In the genomic region with DNA sequence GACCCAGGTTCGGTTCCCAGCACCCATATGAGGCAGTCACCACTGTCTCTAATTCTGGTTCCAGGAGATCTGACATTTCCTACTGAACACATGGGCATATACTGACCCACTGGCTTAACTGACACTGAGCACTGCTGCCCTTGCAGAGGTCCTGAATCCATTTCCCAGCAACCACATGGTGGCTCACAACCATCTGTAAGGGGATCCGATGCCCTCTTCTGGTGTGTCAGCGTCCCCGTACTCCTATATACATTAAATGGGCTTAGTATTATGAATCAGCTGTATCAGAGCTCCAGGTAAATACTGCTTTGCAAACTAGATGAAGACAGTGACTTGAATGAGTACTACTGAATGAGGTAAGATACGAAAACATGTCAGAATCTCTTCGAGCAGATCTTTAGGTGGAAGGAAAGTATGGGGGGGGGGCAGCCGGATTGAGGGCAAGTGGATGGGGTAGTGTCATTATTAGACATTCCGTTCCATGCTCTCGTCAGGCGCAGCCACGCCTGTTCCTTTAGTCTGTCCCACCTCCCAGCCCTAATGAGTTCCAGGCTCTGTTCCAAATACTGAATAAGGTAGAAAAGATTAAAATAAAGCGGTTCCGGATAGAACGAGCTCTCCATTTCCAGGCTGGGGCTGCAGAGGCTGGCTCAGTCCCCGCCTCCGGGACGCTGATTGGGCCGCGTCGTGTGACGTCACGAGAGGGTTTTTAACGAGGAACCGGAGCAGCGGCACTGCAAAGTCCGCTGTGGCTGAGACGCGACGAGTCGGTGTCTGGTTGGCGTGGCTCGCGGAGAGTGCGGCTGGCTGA, we compare ENCODE assay signal across 8 mouse cellular contexts. TPM values are rescaled to one million over a fixed set of nuclear protein-coding genes. Genes with fewer than 3 reads are reported as not detected.
DNase-seq lines count a peak whose midpoint lies in the region; ATAC-seq lines count a peak whose summit lies in the region.

Gene Arl4d, plus strand, starts transcription at position 717 of the 811 bp plus-strand sequence.

- H3K9me3 ChIP-seq in hindbrain, embryonic 16.5 days (ENCODE audit: control insufficient read depth, low read length) = no peaks in the 10 kb centered on the region

- H3K79me2 ChIP-seq in macrophage (ENCODE audit: inconsistent target) = no peaks in the 10 kb centered on the region

- peak within 1 kb of the TSS; percentile 78 for H3K9ac ChIP-seq in hindbrain, embryonic 16.5 days (ENCODE audit: low read depth, low read length)

- peak; percentile 92 for DNase-seq in R1 (ENCODE audit: low read depth, low spot score)
- DNase-seq in cerebellum, postnatal 36 days = peak; percentile 94 to 95
- peak; percentile 96 for DNase-seq in gastrocnemius, adult 18-20 months (ENCODE audit: low spot score)
- DNase-seq in left cerebral cortex, adult 18-20 months (ENCODE audit: low spot score in 2 of 2) = peak; percentile 97 to 98
- peak; percentile 96 for DNase-seq in right cerebral cortex, adult 18-20 months
- DNase-seq in urinary bladder, postnatal 10 days (ENCODE audit: low spot score) = peak; percentile 91

- no peaks in the 10 kb centered on the region for H3K27me3 ChIP-seq in hindbrain, embryonic 16.5 days (replicated peaks; ENCODE audit: control insufficient read depth, insufficient read depth, low read length)

- H3K4me1 ChIP-seq in hindbrain, embryonic 16.5 days (ENCODE audit: control insufficient read depth, insufficient read depth, low read depth, low read length) = peaks cover 3% of the 10 kb centered on the region; the same call in 1 of the 2 replicates

- H3K4me2 ChIP-seq in hindbrain, embryonic 16.5 days (ENCODE audit: low read length) = peak within 1 kb of the TSS; percentile 97

- H3K4me3 ChIP-seq in hindbrain, embryonic 16.5 days (ENCODE audit: low read length) = peak within 1 kb of the TSS; percentile 72
- H3K4me3 ChIP-seq in macrophage (ENCODE audit: inconsistent target) = peak within 1 kb of the TSS; percentile 38

- WGBS in hindbrain, embryonic 16.5 days = 6% methylated on average over 34 of the region's 34 CpGs
- 6% methylated on average over 34 of the region's 34 CpGs for WGBS in macrophage (ENCODE audit: missing documents)

- H3K36me3 ChIP-seq in hindbrain, embryonic 16.5 days (ENCODE audit: control insufficient read depth, insufficient read depth, low read length) = no peaks in the 10 kb centered on the region
- no peaks in the 10 kb centered on the region for H3K36me3 ChIP-seq in macrophage (ENCODE audit: inconsistent target)

- H3K27ac ChIP-seq in hindbrain, embryonic 16.5 days (ENCODE audit: low read depth, low read length) = peak within 1 kb of the TSS; percentile 80
- no peak within 1 kb of the TSS for H3K27ac ChIP-seq in macrophage

- peak; percentile 97 for ATAC-seq in hindbrain, embryonic 16.5 days

RNA-seq across cellular contexts. Expression of gene Arl4d, which starts in this region (rescaled TPM):
- 10 to 100 TPM in 1 of 2 experiments, 1 to 10 TPM in 1; 6.1 to 23.4 TPM for total RNA-seq in gastrocnemius, adult 18-20 months (2021)
- polyA plus RNA-seq in hindbrain, embryonic 16.5 days (2015; fragmentation: Nextera tagmentation; extraction: Ambion mirVana) = 7.6 and 7.7 TPM in 2 replicates
- total RNA-seq in left cerebral cortex, adult 18-20 months (2021) = 10 to 100 TPM; 34.7 to 37.2 TPM
- total RNA-seq in macrophage (2018; cell fraction: chromatin; rRNA removed) = 1 to 10 TPM in 8 of 26 experiments, under 1 TPM in 3, not detected in 15; 0.64 to 4.3 (median 1.2) TPM
- 1 to 10 TPM in 16 of 26 experiments, under 1 TPM in 10; 0.29 to 4.9 (median 1.6) TPM for total RNA-seq in macrophage (2018; cell fraction: cytosol; rRNA removed)
- total RNA-seq in macrophage (2018; cell fraction: nucleus; rRNA removed) = 1 to 10 TPM in 11 of 26 experiments, under 1 TPM in 8, not detected in 7; 0.29 to 6.0 (median 1.1) TPM
- polyA plus RNA-seq in macrophage (2018) = 1.9 to 2.8 TPM (median 2.1 TPM) in 3 replicates
